ENCODE assay signal across 8 mouse cellular contexts in the genomic region with DNA sequence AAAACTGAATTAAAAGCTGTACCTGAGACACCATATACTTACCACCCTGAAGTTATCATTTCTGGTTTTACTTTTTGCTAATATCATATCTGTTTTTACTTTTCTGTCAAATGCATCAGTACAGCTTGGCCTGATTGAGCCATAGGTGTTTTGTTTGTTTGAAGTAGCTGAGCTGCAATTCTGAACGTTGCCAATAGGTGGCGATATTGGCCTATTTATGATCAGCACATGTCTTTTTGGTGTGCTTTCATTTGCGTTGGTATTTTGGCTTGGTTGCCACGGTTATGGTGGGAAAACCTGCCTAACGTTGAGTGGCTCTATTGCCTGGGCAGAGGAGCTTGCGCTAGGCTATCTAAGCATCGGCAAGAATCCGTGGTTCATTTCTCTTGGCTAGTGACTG. TPM values are rescaled to one million over a fixed set of nuclear protein-coding genes. Genes with fewer than 3 reads are reported as not detected.
DNase-seq lines count a peak whose midpoint lies in the region; ATAC-seq and TF ChIP-seq lines count a peak whose summit lies in the region.

No protein-coding gene starts in this region.

- peaks cover 14% of the 10 kb centered on the region for H3K9me3 ChIP-seq in hindbrain, embryonic 10.5 days
- peaks cover 4% of the 10 kb centered on the region; the same call in 1 of the 2 replicates for H3K9me3 ChIP-seq in hindbrain, embryonic 12.5 days (replicated peaks)
- H3K9me3 ChIP-seq in forebrain, postnatal 0 days (ENCODE audit: low read length) = 0 out of 2 replicates have a peak, but pooled peaks cover 2% of the 10 kb centered on the region
- H3K9me3 ChIP-seq in midbrain, embryonic 10.5 days (replicated peaks) = peaks cover 19% of the 10 kb centered on the region

- peaks cover 6% of the 10 kb centered on the region; the same call in 1 of the 2 replicates for H3K36me3 ChIP-seq in hindbrain, embryonic 10.5 days
- no peaks in the 10 kb centered on the region for H3K36me3 ChIP-seq in hindbrain, embryonic 12.5 days
- peaks cover 5% of the 10 kb centered on the region; the same call in 1 of the 2 replicates for H3K36me3 ChIP-seq in forebrain, postnatal 0 days (ENCODE audit: insufficient read depth)
- 0 out of 2 replicates have a peak, but pooled peaks cover 5% of the 10 kb centered on the region for H3K36me3 ChIP-seq in midbrain, embryonic 10.5 days

- peak; percentile 84 for DNase-seq in hindbrain, embryonic 10.5 days (ENCODE audit: low spot score)
- DNase-seq in cerebellum, adult 18-20 months = peak; percentile 65 to 82
- peak; percentile 96 for DNase-seq in forebrain, postnatal 0 days
- peak; percentile 85 to 87 for DNase-seq in left cerebral cortex, postnatal 14 days (ENCODE audit: low spot score in 2 of 2)
- peak; percentile 82 for DNase-seq in midbrain, embryonic 10.5 days (ENCODE audit: low spot score)
- peak; percentile 19 to 74 for DNase-seq in spleen, adult 18-20 months

- ATAC-seq in hindbrain, embryonic 12.5 days (ENCODE audit: low FRiP score) = no peak
- ATAC-seq in forebrain, postnatal 0 days = peak; percentile 82
- ATAC-seq in inflammation-experienced regulatory T-cells, adult 6 months = peak; percentile 69

- no peak overlapping the region for H3K4me2 ChIP-seq in hindbrain, embryonic 12.5 days (replicated peaks)
- H3K4me2 ChIP-seq in forebrain, postnatal 0 days (ENCODE audit: low read depth) = no peak overlapping the region

- H3K27ac ChIP-seq in hindbrain, embryonic 10.5 days = no peak overlapping the region
- no peak overlapping the region for H3K27ac ChIP-seq in hindbrain, embryonic 12.5 days
- H3K27ac ChIP-seq in forebrain, postnatal 0 days (ENCODE audit: low read depth, low read length) = no peak overlapping the region
- H3K27ac ChIP-seq in midbrain, embryonic 10.5 days (replicated peaks) = no peak overlapping the region; the same call in 1 of the 2 replicates

- TF ChIP-seq CTCF in forebrain, postnatal 0 days (IDR thresholded peaks at IDR 0.05; ENCODE audit: low read depth) = peak; percentile 98

- H3K4me3 ChIP-seq in hindbrain, embryonic 10.5 days = no peak overlapping the region
- H3K4me3 ChIP-seq in hindbrain, embryonic 12.5 days = no peak overlapping the region
- no peak overlapping the region for H3K4me3 ChIP-seq in forebrain, postnatal 0 days (ENCODE audit: low read depth, low read length)
- no peak overlapping the region for H3K4me3 ChIP-seq in midbrain, embryonic 10.5 days

- WGBS in hindbrain, embryonic 10.5 days = 11% methylated on average over 8 of the region's 8 CpGs
- 5% methylated on average over 8 of the region's 8 CpGs for WGBS in hindbrain, embryonic 12.5 days
- 6% methylated on average over 8 of the region's 8 CpGs for WGBS in forebrain, postnatal 0 days
- WGBS in midbrain, embryonic 10.5 days = 11% methylated on average over 8 of the region's 8 CpGs

- H3K4me1 ChIP-seq in hindbrain, embryonic 10.5 days (replicated peaks) = 0 out of 2 replicates have a peak, but pooled peaks cover 3% of the 10 kb centered on the region
- H3K4me1 ChIP-seq in hindbrain, embryonic 12.5 days = no peaks in the 10 kb centered on the region
- H3K4me1 ChIP-seq in forebrain, postnatal 0 days (ENCODE audit: insufficient read depth) = no peaks in the 10 kb centered on the region
- H3K4me1 ChIP-seq in midbrain, embryonic 10.5 days = 0 out of 2 replicates have a peak, but pooled peaks cover 4% of the 10 kb centered on the region

- H3K9ac ChIP-seq in hindbrain, embryonic 12.5 days = no peak overlapping the region
- no peak overlapping the region for H3K9ac ChIP-seq in forebrain, postnatal 0 days

- intact Hi-C loops in left cerebral cortex, postnatal 14 days (cut with DNase I) = loop anchor here (2.0 to 5.0 kb wide), 2 partner anchors 70 to 85 kb away; a partner anchor contains a TSS

- no peaks in the 10 kb centered on the region for H3K27me3 ChIP-seq in hindbrain, embryonic 10.5 days (ENCODE audit: insufficient read depth, poor library complexity, severe bottlenecking)
- no peaks in the 10 kb centered on the region for H3K27me3 ChIP-seq in hindbrain, embryonic 12.5 days
- H3K27me3 ChIP-seq in forebrain, postnatal 0 days (ENCODE audit: insufficient read depth, low read length) = no peaks in the 10 kb centered on the region
- no peaks in the 10 kb centered on the region for H3K27me3 ChIP-seq in midbrain, embryonic 10.5 days (ENCODE audit: low read depth, poor library complexity, severe bottlenecking)

RNA-seq across cellular contexts. Expression of a gene that starts 10.0 kb away (rescaled TPM):
- 229 and 249 TPM in 2 replicates for polyA plus RNA-seq in hindbrain, embryonic 10.5 days (2016; fragmentation: Nextera tagmentation; extraction: Ambion mirVana)
- polyA plus RNA-seq in hindbrain, embryonic 12.5 days (2016; fragmentation: Nextera tagmentation; extraction: Ambion mirVana) = 284 and 287 TPM in 2 replicates
- total RNA-seq in forebrain, postnatal 0 days (2014; rRNA removed) = 128 and 168 TPM in 2 replicates
- 507 and 639 TPM in 2 replicates for polyA plus RNA-seq in forebrain, postnatal 0 days (2015; fragmentation: Nextera tagmentation; extraction: Ambion mirVana)
- polyA plus RNA-seq in inflammation-experienced regulatory T-cells, adult 6 months (2017; shearing (Covaris generic)) = 10 to 100 TPM; 77.0 to 81.7 (median 77.7) TPM
- 100 to 1,000 TPM; 173 to 174 TPM for total RNA-seq in left cerebral cortex, postnatal 14 days (2021)
- 262 and 267 TPM in 2 replicates for polyA plus RNA-seq in midbrain, embryonic 10.5 days (2016; fragmentation: Nextera tagmentation; extraction: Ambion mirVana)

RNA-seq across cellular contexts. Expression of a gene that starts 37.6 kb away (rescaled TPM):
- polyA plus RNA-seq in hindbrain, embryonic 10.5 days (2016; fragmentation: Nextera tagmentation; extraction: Ambion mirVana) = 0.25 and 0.41 TPM in 2 replicates
- 1.1 and 1.3 TPM in 2 replicates for polyA plus RNA-seq in hindbrain, embryonic 12.5 days (2016; fragmentation: Nextera tagmentation; extraction: Ambion mirVana)
- total RNA-seq in forebrain, postnatal 0 days (2014; rRNA removed) = 3.6 and 5.5 TPM in 2 replicates
- polyA plus RNA-seq in forebrain, postnatal 0 days (2015; fragmentation: Nextera tagmentation; extraction: Ambion mirVana) = 3.6 and 3.7 TPM in 2 replicates
- polyA plus RNA-seq in inflammation-experienced regulatory T-cells, adult 6 months (2017; shearing (Covaris generic)) = under 1 TPM in 1 of 3 experiments, not detected in 2; 0.16 TPM
- total RNA-seq in left cerebral cortex, postnatal 14 days (2021) = 1 to 10 TPM; 3.1 to 4.7 TPM
- polyA plus RNA-seq in midbrain, embryonic 10.5 days (2016; fragmentation: Nextera tagmentation; extraction: Ambion mirVana) = 0.06 and 0.07 TPM in 2 replicates
